Mouse (Mus musculus) limb, embryonic 12.5 days (tissue): ENCODE data around the gene Hoxa5. TPM values are rescaled to one million over a fixed set of nuclear protein-coding genes. Genes with fewer than 3 reads are reported as not detected.
A peak's percentile ranks its signal among the peaks of the same experiment; 100 is the strongest.

ENCODE experiments used
- ATAC-seq: fragments of 200-750 bp; cut with Nextera tagmentation; 2 replicates; pipeline ENCODE4 v1.8.0; 2017; ENCODE audit warnings: low read depth, moderate TSS enrichment; ENCODE audit not compliant: insufficient number of reproducible peaks, insufficient read depth, low FRiP score, low TSS enrichment
- H3K27ac ChIP-seq: fragments of 300-500 bp; sonication (generic); 2 replicates; pipeline ENCODE4 v1.5.1; 2016; ENCODE audit warnings: mild to moderate bottlenecking, moderate library complexity
- H3K27me3 ChIP-seq: fragments of 300-500 bp; sonication (generic); 2 replicates; pipeline ENCODE4 v1.6.1; 2016; ENCODE audit warnings: mild to moderate bottlenecking, moderate library complexity
- H3K36me3 ChIP-seq: fragments of 300-500 bp; sonication (generic); 2 replicates; pipeline ENCODE4 v1.6.1; 2016; ENCODE audit warnings: mild to moderate bottlenecking, moderate library complexity
- H3K4me1 ChIP-seq: fragments of 300-500 bp; sonication (generic); replicated peaks from 2 replicates; pipeline ENCODE4 v1.6.1; 2016
- H3K4me2 ChIP-seq: fragments of 300-500 bp; sonication (generic); 2 replicates; pipeline ENCODE4 v1.6.1; 2016; ENCODE audit warnings: mild to moderate bottlenecking, moderate library complexity
- H3K4me3 ChIP-seq: fragments of 300-500 bp; sonication (generic); replicated peaks from 2 replicates; pipeline ENCODE4 v1.5.1; 2016; ENCODE audit warnings: mild to moderate bottlenecking
- H3K9ac ChIP-seq: fragments of 300-500 bp; sonication (generic); replicated peaks from 2 replicates; pipeline ENCODE4 v1.6.1; 2016; ENCODE audit warnings: mild to moderate bottlenecking, moderate library complexity
- H3K9me3 ChIP-seq: fragments of 300-500 bp; sonication (generic); 2 replicates; pipeline ENCODE4 v1.6.1; 2016; ENCODE audit warnings: mild to moderate bottlenecking, moderate library complexity
- WGBS: fragments of 180-500 bp; shearing (Covaris S2); methylation state at CpG from one replicate; pipeline ENCODE4 v1.1.7; 2016; 5-methylcytosine and 5-hydroxymethylcytosine counted together
- polyA plus RNA-seq: library from polyadenylated mRNA; unstranded; fragments of >200 nt; fragmentation: Nextera tagmentation; extraction: Ambion mirVana; gene quantifications from 2 replicates; pipeline ENCODE4 v1.2.1, GENCODE M21; 2016

Gene Hoxa5
- polyA plus RNA-seq, 1 experiment from 2014 or later = 9.2 TPM

DNA sequence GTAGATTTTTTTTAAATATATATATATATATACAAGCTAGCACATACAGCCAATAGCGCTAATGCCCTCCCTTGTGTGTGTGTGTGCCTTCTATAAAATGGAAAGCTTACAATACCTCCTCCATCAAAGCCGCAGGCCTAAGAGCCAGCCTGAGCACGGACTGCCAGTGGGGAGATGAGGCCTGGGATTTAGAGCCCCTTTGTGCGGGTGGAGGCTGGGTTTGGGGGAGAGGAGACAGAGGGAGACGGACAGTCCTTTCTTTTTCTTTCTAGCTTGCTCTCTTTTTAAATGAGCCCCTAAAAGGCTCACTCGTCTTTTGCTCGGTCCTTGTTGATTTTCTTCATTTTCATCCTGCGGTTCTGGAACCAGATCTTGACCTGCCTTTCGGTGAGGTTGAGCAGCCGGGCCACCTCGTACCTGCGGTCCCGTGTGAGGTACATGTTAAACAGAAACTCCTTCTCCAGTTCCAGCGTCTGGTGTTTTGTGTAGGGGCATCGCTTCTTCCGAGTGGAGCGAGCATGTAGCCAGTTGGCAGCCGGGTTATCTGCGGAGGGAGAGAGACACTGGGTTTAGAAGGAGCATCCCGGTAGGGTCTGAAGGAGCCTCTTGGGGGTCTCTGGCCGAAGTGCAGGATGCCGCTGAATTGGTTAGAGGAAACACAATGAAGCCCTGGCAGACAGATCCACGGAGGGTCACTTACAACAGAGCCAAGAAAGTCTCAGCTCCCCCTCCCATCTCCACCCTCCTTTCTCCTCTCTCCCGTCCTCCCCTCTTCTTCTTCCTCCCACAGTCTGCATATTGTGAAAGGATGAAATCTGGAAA, 19.8 kb upstream of the Hoxa5 start:
- H3K9me3 ChIP-seq = no peaks in the 10 kb centered on the region
- H3K4me1 ChIP-seq = peaks cover 29% of the 10 kb centered on the region
- H3K9ac ChIP-seq = peak overlapping the region; percentile 100
- H3K27me3 ChIP-seq = no peaks in the 10 kb centered on the region
- H3K36me3 ChIP-seq = peaks cover 20% of the 10 kb centered on the region
- ATAC-seq = no peak
- H3K27ac ChIP-seq = peak overlapping the region; percentile 99
- peak overlapping the region; percentile 89 for H3K4me3 ChIP-seq
- H3K4me2 ChIP-seq = peak overlapping the region; percentile 96
- under 1% methylated on average over 24 of the region's 24 CpGs for WGBS

DNA sequence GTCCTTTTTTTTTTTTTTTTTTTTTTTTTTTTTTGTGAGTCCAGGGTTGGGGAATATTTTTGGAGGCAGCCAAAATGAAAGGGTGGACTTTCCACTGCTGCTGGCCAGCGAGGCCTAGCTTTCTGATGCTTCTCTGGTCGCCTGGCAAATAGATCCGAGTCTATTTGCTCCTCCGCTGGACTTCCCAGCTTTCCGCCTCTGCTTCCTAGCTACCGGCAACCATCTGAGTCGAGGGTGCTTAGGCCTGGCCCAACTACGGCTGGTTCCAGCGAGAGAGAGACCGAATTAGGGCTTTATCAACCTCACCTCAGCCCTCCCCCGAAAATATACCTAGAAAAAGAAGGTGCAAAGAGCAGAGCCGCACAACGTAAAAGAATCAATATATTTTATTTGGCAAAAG, 18.3 kb upstream of the Hoxa5 start:
- WGBS = 2% methylated on average over 13 of the region's 13 CpGs
- H3K27me3 ChIP-seq = no peaks in the 10 kb centered on the region; the same call in 1 of the 2 replicates
- peak overlapping the region; percentile 89 for H3K4me3 ChIP-seq
- H3K4me2 ChIP-seq = peak overlapping the region; percentile 96
- peaks cover 14% of the 10 kb centered on the region for H3K36me3 ChIP-seq
- peak overlapping the region; percentile 99 for H3K27ac ChIP-seq
- ATAC-seq = no peak
- H3K4me1 ChIP-seq = peaks cover 44% of the 10 kb centered on the region
- no peaks in the 10 kb centered on the region for H3K9me3 ChIP-seq
- peak overlapping the region; percentile 100 for H3K9ac ChIP-seq

DNA sequence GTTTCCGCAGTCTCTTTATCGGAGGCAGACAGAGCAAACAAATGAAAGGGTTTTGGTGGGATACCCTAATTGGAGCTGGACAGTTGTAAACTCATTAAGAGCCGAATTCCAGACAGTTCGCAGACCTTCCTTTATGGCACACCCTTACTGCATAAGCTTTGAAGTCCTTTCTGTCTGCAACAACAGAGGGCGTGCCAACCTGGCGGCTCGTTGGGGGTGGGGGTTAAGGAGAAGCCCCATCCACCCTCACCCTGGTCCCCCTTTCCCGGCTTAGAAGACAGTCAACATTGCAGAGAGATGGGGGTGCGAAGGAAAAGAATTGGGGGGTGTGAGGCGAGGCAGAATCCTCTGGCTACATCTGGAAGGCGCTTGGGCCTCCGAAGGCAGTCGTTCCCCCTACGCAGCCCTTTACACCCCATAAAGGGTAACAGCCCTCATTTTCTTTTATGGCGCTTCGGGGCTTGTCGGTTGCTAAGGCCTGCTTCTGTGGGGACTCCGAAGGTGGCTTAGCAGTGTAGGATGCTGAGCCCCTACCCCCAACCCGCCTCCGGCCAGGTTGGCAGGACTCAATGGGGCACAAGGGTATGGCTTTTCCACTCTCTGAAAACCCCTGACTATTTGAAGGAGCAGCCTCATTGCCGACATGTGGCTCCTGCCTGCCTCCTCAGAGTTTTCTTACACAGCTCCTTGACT, 17.8 kb upstream of the Hoxa5 start:
- under 1% methylated on average over 21 of the region's 21 CpGs for WGBS
- peak overlapping the region; percentile 96 for H3K4me2 ChIP-seq
- H3K4me3 ChIP-seq = peak overlapping the region; percentile 89
- peaks cover 45% of the 10 kb centered on the region for H3K4me1 ChIP-seq
- peak overlapping the region; percentile 100 for H3K9ac ChIP-seq
- H3K27ac ChIP-seq = peak overlapping the region; percentile 99
- no peaks in the 10 kb centered on the region; the same call in 1 of the 2 replicates for H3K27me3 ChIP-seq
- peak; percentile 34 for ATAC-seq
- peaks cover 14% of the 10 kb centered on the region for H3K36me3 ChIP-seq
- H3K9me3 ChIP-seq = no peaks in the 10 kb centered on the region

DNA sequence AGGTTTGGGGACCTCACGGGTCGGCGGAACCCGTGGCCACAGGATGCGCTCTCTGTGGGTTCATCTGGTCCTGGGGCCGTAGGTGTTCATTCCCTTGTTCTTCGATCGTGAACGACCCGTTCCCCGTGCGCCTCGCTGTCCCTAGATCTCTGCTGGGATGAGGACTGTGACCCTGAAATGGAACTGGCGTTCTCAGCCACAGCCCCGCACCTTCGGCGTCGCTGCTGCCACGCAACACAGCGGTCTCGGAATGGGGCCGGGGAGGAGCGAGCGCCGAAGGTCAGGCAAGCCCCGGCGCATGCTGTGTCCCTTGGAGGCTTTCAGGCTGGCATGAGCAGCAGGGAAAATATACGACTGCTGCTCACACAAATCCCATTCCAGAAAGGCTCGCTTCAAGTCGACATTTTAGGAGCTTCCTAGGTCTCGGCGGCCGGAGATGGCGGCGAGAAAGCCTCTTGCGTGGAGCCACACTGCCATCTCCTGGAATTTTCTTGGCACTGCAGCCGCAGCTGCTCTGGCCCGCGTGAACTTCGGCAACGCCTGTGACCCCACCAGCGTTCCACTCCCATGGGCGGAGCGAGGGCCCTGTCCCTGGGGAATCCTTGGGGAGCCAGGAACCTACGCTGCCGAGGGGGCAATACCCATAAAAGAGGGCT, 17.1 kb upstream of the Hoxa5 start, which contains the start of gene Hoxa7:
TSS of gene Hoxa7 (minus strand) at position 518 of the 656 bp plus-strand sequence.
- Histone ChIP-seq H3K27me3 (no peaks in the 10 kb centered on the region; the same call in 1 of the 2 replicates), H3K27ac (peak within 1 kb of the TSS; percentile 99), H3K9me3 (no peaks in the 10 kb centered on the region), H3K4me3 (peak within 1 kb of the TSS; percentile 89), H3K9ac (peak within 1 kb of the TSS; percentile 100), H3K4me2 (peak within 1 kb of the TSS; percentile 96), H3K4me1 (peaks cover 40% of the 10 kb centered on the region), H3K36me3 (peaks cover 14% of the 10 kb centered on the region)
- WGBS = under 1% methylated on average over 46 of the region's 46 CpGs
- ATAC-seq = peak; percentile 38

DNA sequence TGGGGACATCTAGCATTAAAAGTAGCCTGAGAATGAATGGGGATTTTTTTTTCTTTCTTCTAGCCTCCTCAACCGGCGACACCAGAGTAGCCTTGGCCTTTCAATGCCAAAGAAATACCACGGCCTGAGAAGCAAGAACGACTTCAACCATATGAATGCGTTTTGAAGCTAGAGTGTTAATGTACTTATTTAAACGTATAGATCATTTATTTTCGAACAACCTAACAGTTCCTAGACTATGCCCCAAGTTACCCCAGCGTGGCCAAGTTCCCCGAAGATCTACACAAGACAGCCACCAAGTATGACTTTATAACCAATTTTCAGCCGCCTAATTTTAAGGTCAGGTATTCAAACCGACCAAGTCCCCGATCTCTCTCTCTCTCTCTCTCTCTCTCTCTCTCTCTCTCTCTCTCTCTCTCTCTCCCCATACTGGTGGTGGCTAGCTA, 16.5 kb upstream of the Hoxa5 start:
- peak overlapping the region; percentile 96 for H3K4me2 ChIP-seq
- WGBS = 2% methylated on average over 12 of the region's 12 CpGs
- ATAC-seq = no peak
- H3K27me3 ChIP-seq = no peaks in the 10 kb centered on the region; the same call in 1 of the 2 replicates
- H3K4me1 ChIP-seq = peaks cover 45% of the 10 kb centered on the region
- H3K4me3 ChIP-seq = peak overlapping the region; percentile 89
- peak overlapping the region; percentile 100 for H3K9ac ChIP-seq
- peaks cover 14% of the 10 kb centered on the region for H3K36me3 ChIP-seq
- H3K27ac ChIP-seq = peak overlapping the region; percentile 99
- no peaks in the 10 kb centered on the region for H3K9me3 ChIP-seq

DNA sequence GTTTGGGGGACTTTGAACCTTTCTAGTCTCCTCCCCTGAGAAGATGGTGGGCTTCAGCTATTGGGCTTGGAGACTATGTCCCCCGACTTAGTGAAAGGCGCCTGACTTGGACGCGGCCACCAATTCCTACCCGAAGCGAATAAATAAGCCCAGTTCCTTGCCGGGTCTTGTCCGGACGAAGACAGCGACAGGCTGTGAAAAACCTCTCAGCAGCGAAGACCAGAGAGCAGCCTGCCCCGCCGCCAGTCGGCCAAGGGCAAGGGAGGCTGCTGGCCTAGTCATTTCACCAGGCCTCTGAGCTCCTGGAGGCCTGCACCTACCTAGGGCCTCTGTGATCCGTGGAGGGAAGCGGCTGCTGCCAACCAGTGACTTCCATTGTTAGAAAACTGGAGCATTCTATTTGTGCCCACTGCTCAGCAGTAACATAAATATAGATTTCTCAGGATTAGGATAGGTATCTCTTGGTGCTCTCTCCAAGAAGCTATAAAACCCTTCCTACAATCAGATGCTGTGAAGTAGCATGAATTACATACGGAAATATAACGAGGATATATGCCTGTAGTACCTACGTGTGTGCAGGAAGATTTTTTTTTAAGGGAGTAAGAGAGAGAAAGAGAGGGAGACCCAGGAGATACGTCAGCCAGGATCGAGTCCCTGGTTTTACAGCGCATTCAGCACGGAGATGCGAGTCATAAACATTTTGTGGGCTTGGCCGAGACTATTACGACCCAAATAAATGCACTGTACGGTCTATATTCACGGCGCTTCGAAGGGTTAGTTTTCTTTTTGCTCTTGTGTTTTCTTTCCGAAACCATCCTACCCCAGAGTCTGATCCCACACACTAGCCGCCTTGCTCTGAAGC, 15.8 kb upstream of the Hoxa5 start:
- 5% methylated on average over 32 of the region's 32 CpGs for WGBS
- no peak for ATAC-seq
- Histone ChIP-seq H3K36me3 (peaks cover 13% of the 10 kb centered on the region), H3K4me1 (peaks cover 52% of the 10 kb centered on the region), H3K4me2 (peak overlapping the region; percentile 96), H3K4me3 (peak overlapping the region; percentile 89), H3K9me3 (no peaks in the 10 kb centered on the region), H3K27ac (peak overlapping the region; percentile 99), H3K27me3 (peaks cover under 1% of the 10 kb centered on the region), H3K9ac (peak overlapping the region; percentile 100)

DNA sequence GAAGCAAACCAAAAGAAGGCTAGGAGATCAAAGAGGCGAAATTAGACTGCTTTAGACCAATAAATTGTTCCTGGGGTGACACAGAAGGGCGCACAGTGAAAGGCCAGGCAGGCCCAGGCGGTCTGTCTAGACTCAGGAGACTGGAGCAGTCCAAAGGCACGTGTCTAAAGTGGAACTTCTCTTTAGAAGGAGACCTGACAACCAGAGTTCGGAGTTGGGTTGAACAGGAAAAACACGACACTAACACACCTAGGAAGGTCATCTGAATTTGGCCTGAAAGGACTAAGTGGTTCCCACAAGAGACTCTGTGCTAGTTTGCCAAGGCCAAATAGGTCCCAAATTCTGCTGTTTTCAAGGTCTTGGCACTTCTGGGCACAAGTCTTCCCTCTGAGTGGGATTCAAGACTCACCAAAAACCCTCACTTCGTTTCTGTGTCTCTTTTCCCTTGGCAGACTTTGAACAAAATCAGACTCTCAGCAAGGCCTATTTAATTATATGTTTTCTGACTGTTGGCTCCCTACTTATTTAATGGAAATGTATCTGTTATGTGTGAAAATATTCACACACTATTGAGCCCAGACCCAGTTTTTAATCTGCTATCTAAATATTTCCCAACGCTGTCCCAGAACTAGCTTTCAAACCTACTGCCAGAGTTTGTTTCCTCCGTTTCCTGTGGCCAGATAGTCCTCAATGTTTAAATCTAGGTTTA, 15.0 kb upstream of the Hoxa5 start:
- Histone ChIP-seq H3K36me3 (peaks cover 8% of the 10 kb centered on the region), H3K9ac (peak overlapping the region; percentile 100), H3K4me2 (peak overlapping the region; percentile 96), H3K4me1 (peaks cover 60% of the 10 kb centered on the region), H3K27me3 (peaks cover 6% of the 10 kb centered on the region), H3K9me3 (no peaks in the 10 kb centered on the region), H3K4me3 (peak overlapping the region; percentile 89), H3K27ac (peak overlapping the region; percentile 99)
- ATAC-seq = no peak
- WGBS = 23% methylated on average over 9 of the region's 9 CpGs

DNA sequence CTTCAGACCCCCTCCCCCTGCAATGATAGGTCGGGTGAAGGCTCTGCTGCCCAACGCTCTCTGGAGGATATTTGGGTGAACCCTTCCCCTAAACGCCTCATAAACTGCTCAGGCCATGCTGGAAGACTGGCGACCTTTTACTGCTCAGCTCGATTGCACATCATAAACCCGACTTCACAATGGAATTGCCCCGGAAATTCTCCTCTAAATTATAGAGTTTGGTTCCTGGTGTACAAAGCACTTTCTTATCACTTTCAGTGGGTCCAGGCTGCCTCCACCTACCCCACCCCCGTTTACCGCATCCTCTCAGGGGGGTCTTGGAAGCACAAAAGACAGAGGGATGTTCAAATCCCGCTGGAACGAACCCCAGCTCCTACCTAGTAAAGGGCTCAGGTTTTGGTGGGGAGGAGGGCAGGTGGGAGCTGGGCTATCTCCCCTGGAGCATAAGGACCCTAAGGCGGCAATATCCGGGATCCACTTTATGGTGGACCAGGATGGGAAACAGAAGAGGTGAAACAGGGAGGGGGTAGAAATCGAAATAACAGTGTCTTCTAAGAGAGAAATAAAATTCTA, 14.3 kb upstream of the Hoxa5 start:
- H3K27ac ChIP-seq = peak overlapping the region; percentile 99

DNA sequence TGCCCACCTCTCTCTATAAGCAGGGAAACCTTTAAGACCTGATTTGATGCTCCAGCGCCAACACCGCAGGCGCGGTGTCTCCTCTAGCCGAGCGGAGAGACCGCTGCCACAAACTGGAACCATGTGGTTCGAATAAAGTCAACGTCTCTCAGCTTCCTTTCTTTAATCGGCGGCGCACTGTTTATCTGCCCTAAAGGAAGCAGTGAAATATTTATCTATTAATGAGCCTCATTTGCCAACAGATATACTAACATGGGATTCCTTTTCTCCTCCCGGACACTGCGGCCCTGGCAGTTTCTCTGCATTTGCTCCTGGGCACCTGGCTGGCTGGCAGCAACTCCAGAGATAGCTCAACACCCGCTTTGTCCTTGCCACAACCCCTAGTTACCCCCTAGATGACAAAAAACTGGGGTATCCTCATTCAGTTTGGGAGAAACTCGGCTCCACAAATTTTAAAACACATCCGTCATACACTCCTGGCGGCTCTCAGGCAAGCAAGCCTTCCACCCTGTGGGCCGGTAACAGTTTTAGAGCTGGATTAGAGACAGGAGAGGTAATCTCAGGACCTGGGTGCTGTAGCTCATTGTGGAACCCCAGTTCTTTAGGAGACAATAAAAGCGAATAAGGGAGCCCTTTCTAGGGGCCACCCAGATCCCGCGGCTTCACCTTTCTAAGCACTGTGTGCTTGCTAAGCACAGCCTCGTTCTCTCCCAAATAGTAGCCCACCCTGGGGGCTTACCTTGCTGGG, 13.7 kb upstream of the Hoxa5 start:
- peaks cover 65% of the 10 kb centered on the region for H3K4me1 ChIP-seq
- H3K27me3 ChIP-seq = peaks cover 6% of the 10 kb centered on the region
- H3K36me3 ChIP-seq = no peaks in the 10 kb centered on the region
- peak overlapping the region; percentile 89 for H3K4me3 ChIP-seq
- peak overlapping the region; percentile 99 for H3K27ac ChIP-seq
- peak overlapping the region; percentile 96 for H3K4me2 ChIP-seq
- ATAC-seq = no peak
- peak overlapping the region; percentile 94 for H3K9ac ChIP-seq
- 3% methylated on average over 23 of the region's 23 CpGs for WGBS
- no peaks in the 10 kb centered on the region for H3K9me3 ChIP-seq

More for the DNA sequence above, 14.3 kb upstream of the Hoxa5 start:
- Histone ChIP-seq H3K4me3 (peak overlapping the region; percentile 89), H3K4me1 (peaks cover 65% of the 10 kb centered on the region), H3K4me2 (peak overlapping the region; percentile 96), H3K36me3 (peaks cover 1% of the 10 kb centered on the region; the same call in 1 of the 2 replicates), H3K27me3 (peaks cover 6% of the 10 kb centered on the region), H3K9me3 (no peaks in the 10 kb centered on the region), H3K9ac (peak overlapping the region; percentile 94)
- WGBS = 5% methylated on average over 14 of the region's 14 CpGs
- no peak for ATAC-seq
